Mouse (Mus musculus) testis, postnatal 10 days (tissue): ENCODE measurements around the gene Mon2.

Experiments used
- DNase-seq: peaks from one replicate; pipeline ENCODE4 v3.0.0; 2021; ENCODE audit warnings: low spot score

Mon2 gene

DNA sequence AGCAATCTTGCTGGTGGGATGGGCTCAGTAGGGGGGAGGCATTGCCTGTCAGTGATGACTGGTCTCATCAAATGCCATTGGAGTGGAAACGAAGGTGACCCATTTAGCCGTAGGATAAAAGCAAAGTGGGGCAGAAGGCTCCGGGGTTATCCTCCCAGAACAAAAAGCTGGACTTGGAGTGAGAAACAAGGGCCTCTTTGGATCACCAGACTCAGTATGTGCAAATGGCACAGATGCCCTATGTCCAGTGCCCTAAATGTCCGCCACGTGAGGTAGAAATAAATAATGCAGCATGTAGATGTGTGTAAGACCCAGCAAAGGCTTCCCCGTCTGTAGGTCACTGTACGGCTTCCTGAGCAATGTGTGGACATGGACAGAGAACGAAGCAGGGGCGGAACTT, 113.7 kb downstream of the Mon2 start:
- DNase-seq = no peak

DNA sequence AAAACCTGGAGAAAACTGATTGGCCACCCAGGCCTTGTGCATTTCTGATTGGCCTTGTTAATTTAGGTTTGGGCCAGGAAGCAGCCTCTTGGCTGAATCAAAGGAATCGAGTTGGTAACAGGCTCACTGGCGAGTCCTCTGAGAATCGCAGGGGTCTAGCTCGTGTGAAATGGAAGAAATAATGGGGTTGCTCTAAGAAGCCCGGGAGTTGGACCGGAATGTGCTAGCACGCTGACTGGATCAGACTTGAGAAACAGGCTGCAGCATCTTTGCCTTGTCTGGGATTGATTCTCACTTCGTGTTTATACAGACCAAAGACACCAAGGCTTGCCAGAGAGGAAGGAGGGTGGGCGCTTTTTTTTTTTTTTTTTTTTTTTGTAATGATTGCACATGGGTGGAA, 114.8 kb downstream of the Mon2 start:
- no peak for DNase-seq

DNA sequence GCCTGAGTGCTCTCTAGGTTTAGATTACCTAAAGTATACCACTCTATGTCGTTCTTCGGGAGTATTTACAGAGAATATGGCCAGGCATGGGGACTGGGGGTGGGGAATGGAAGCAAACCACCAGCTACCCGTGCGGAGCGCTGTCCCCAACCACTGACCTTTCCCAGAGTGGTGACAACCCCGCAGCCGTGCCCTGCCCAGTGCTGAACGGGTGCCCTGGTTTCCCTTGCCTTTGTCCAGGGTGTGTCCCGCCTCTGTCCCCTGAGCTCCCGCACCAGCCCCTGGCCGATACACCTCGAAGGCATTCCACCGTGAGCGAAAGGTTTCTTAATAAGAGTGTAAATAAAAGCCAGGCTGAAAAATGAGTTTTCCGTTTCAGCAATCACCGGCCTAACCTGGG, 115.6 kb downstream of the Mon2 start:
- DNase-seq = no peak

DNA sequence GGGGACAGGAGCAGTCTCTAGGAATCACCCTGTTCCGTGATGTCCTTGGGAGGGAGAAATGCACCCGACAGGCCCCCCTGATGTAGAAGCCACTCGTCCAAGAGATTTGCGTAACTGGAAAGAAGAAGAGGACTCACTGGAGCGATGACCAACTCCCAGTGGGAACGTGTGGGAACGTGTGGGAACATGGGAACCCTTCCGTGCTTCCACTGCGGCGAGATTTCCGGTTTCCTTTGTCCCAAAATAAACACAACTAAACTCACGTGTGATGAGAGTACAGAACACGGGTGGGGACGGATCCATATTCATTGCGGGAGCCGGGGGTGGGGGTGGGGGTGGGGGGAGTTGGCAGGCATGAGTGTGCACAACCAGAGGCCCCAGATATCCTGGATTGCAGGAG, 116.1 kb downstream of the Mon2 start:
- no peak for DNase-seq

DNA sequence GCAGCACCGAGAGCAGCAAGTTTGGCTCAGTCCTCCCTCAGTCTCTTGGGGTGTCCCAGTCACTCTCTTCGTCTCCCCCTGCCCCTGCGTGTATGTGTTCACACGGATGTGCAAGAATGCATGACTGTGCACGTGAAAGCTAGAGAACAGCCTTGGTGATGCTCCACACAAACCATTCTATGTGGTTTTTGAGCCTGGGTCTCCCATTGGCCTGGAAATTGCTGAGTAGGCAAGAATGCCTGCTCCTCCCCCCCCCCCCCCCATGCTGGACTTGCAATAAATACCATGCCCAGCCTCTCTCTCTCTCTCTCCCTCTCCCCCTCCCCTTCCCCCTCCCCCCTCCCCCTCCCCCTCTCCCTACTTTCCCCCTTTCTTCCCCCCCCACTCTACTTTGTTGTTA, 117.6 kb downstream of the Mon2 start:
- DNase-seq = no peak

DNA sequence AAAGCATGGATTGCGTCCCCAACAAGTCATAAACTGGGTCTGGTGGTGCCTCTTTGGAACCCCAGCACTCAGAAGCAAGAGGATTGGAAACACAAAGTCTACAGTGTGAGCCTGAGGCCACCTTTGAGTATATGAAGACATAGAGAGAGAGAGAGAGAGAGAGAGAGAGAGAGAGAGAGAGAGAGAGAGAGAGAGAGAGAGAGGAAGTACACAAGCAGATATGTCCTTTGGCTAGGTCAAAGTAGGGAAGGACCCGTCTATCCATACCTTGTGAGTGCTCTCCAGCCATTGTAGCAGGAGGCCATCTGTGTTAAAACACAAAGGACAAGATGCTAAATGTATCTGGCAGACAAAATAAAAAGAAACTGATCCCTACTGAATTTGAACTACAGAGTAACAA, 118.4 kb downstream of the Mon2 start:
- DNase-seq = no peak

DNA sequence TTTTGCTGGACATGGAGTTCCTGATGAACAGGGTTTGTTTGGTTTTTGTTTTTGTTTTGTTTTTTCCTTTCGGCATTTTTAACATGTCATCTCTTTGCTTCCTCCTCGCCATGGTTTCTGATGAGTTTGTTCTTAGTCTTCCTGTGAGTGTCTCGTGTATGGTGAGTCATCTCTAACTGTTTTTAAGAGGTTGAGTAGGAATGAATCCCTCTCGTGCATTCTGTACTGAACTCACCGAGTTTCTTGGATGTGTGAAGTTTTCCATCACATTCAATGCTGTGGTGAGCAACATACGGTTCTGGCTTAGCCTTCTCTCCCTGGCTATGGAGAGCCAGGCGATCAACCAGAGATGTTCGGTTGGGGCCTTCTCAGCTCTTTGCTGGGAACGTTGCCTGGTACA, 122.7 kb downstream of the Mon2 start:
- DNase-seq = no peak

DNA sequence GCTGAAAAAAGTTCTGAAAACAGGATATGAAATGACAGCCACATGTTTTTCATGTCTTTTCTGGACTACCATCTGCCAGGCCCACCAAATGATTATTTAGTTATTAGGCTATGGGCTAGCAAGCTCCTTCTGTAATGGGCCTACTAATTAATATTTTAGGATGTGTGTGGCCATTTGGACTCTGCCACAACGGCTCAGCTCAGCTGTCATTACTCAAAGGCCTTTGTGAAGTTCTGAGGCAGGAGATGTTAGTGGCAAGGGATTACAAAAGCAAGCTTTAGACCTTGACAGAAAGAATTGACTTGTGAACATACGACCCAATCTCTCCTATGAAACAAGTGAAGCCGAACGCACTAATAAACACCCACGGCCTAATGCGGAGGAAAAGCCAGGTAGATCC, 125.3 kb downstream of the Mon2 start:
- no peak for DNase-seq

DNA sequence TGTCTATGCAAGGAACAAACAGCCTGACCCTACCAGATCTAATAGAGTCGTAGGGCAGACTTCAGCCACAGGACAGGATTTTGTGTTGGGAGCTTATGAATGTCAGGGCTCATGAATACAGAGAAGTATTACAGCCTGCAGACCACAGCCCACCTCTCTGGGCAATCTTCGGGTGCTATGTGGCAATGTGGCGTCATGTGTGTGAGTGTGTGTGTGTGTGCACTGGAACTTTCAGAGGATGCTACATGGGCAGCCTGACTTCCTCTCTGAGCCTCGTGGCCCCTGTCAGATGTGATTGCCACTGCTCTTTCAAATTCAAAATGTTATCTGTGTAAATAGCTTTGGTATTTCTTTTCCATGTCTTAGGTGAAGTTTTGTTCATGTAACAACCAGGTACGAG, 131.4 kb downstream of the Mon2 start:
- no peak for DNase-seq

DNA sequence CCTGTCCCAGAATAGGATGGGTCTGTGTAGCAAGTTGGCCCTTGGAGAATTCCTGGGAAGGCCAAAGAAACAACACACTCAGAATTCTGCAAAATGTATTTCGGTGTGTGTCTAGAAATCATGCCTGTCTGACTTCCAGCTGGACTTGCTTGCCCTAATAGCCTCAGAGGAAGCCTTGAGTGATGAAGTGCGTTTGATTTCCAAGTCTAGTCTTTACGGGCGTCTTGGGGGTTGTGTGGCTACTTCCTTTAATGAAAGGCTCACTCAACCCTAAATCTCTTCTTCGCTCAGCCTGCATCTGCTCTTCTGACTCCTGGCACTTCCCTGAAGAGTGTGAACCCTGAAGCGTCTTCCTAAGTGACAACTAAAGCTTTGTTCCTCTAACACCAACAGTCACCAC, 132.5 kb downstream of the Mon2 start:
- DNase-seq = no peak

DNA sequence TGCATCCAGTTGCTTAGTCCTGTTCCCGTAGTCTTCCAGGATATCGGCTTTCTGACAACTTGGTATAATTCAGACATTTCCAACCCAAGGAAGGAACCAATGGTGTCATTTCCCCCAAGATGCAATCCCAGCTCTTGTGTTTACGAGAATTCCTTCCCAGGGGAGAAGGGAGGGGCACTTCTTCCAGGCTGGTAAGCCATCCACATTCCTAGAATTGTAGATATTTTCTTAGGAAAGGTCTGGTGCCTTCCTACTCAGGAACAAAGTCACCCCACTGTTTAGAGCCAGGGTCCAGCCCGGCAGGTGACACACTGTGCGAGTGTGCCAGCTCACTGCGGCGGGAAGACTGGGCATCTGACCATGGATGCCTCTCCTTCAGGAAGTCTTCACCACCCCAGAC, 133.5 kb downstream of the Mon2 start:
- DNase-seq = no peak
